Comparison of ENCODE assay signal across 12 mouse cellular contexts in the genomic region with DNA sequence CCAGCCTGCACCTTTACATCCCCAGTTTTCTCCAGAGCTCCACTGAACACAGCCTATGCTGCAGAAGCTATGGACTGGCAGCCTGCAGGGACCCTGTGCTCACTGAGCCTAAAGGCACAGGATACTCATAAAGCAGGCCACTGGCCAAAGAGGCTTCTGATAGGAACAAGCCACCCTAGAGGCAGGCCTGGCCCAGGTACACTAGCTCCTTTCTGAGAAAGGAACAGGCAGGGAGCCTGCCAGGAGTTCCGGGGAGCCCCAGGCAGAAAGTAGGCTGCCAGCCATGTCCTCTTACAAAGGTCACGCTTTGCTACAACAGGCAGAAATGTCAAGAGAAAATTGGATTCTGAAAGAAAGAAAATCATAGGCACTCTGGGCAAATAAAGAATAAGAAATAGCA.
DNase-seq lines count a peak whose midpoint lies in the region; ATAC-seq lines count a peak whose summit lies in the region.
"Had no signal": no experiment of that assay in that cellular context is flagged by ENCODE, and none has a peak within 500 bp of the region (broad histone marks: within the 10 kb centered on the region; RNA-seq: fewer than 3 reads in every experiment).

No protein-coding gene starts in this region.

- H3K4me3 ChIP-seq in forebrain, embryonic 15.5 days = no peak overlapping the region
- H3K4me3 ChIP-seq in forebrain, embryonic 12.5 days (replicated peaks) = no peak overlapping the region
- no peak overlapping the region for H3K4me3 ChIP-seq in midbrain, embryonic 12.5 days
- no peak overlapping the region for H3K4me3 ChIP-seq in midbrain, embryonic 10.5 days
- H3K4me3 ChIP-seq in midbrain, embryonic 15.5 days = no peak overlapping the region
- H3K4me3 ChIP-seq: embryonic facial prominence, embryonic 13.5 days; gastrocnemius, adult 2 months; lung, embryonic 15.5 days had no signal

- 65% methylated on average over 2 of the region's 2 CpGs for WGBS in forebrain, embryonic 15.5 days
- 81% methylated on average over 2 of the region's 2 CpGs for WGBS in forebrain, embryonic 12.5 days
- WGBS in midbrain, embryonic 12.5 days = 80% methylated on average over 2 of the region's 2 CpGs
- WGBS in midbrain, embryonic 10.5 days = 81% methylated on average over 2 of the region's 2 CpGs
- WGBS in midbrain, embryonic 15.5 days = 71% methylated on average over 2 of the region's 2 CpGs

- no peaks in the 10 kb centered on the region for H3K9me3 ChIP-seq in forebrain, embryonic 15.5 days
- H3K9me3 ChIP-seq in forebrain, embryonic 12.5 days = no peaks in the 10 kb centered on the region
- no peaks in the 10 kb centered on the region for H3K9me3 ChIP-seq in midbrain, embryonic 12.5 days
- no peaks in the 10 kb centered on the region for H3K9me3 ChIP-seq in midbrain, embryonic 10.5 days (replicated peaks)
- no peaks in the 10 kb centered on the region for H3K9me3 ChIP-seq in midbrain, embryonic 15.5 days
- H3K9me3 ChIP-seq: embryonic facial prominence, embryonic 13.5 days; lung, embryonic 15.5 days had no signal

- no peak overlapping the region for H3K4me2 ChIP-seq in forebrain, embryonic 15.5 days (replicated peaks)
- no peak overlapping the region for H3K4me2 ChIP-seq in forebrain, embryonic 12.5 days
- H3K4me2 ChIP-seq in midbrain, embryonic 12.5 days (replicated peaks) = no peak overlapping the region
- no peak overlapping the region for H3K4me2 ChIP-seq in midbrain, embryonic 15.5 days
- H3K4me2 ChIP-seq: embryonic facial prominence, embryonic 13.5 days; lung, embryonic 15.5 days had no signal

- ATAC-seq in forebrain, embryonic 15.5 days (replicated peaks) = no peak
- ATAC-seq in forebrain, embryonic 12.5 days (ENCODE audit: low FRiP score) = no peak
- no peak for ATAC-seq in midbrain, embryonic 12.5 days (ENCODE audit: low FRiP score, low read depth)
- ATAC-seq in midbrain, embryonic 15.5 days (replicated peaks) = no peak

- peak overlapping the region; percentile 40; the same call in 1 of the 2 replicates for H3K27ac ChIP-seq in forebrain, embryonic 15.5 days (replicated peaks)
- H3K27ac ChIP-seq in forebrain, embryonic 12.5 days = no peak overlapping the region
- H3K27ac ChIP-seq in midbrain, embryonic 12.5 days (replicated peaks) = 0 out of 2 replicates have a peak overlapping the region, but pooled peaks have one; percentile 15
- H3K27ac ChIP-seq in midbrain, embryonic 10.5 days (replicated peaks) = no peak overlapping the region
- H3K27ac ChIP-seq in midbrain, embryonic 15.5 days = peak overlapping the region; percentile 23
- H3K27ac ChIP-seq: embryonic facial prominence, embryonic 13.5 days; gastrocnemius, adult 2 months; lung, embryonic 15.5 days had no signal

- no peaks in the 10 kb centered on the region for H3K27me3 ChIP-seq in forebrain, embryonic 15.5 days
- H3K27me3 ChIP-seq in forebrain, embryonic 12.5 days = no peaks in the 10 kb centered on the region
- H3K27me3 ChIP-seq in midbrain, embryonic 12.5 days = no peaks in the 10 kb centered on the region
- H3K27me3 ChIP-seq in midbrain, embryonic 10.5 days (ENCODE audit: low read depth, poor library complexity, severe bottlenecking) = no peaks in the 10 kb centered on the region
- no peaks in the 10 kb centered on the region for H3K27me3 ChIP-seq in midbrain, embryonic 15.5 days (replicated peaks)
- H3K27me3 ChIP-seq: embryonic facial prominence, embryonic 13.5 days; lung, embryonic 15.5 days had no signal

- no peaks in the 10 kb centered on the region for H3K36me3 ChIP-seq in forebrain, embryonic 15.5 days
- no peaks in the 10 kb centered on the region for H3K36me3 ChIP-seq in forebrain, embryonic 12.5 days (replicated peaks)
- H3K36me3 ChIP-seq in midbrain, embryonic 12.5 days = no peaks in the 10 kb centered on the region
- H3K36me3 ChIP-seq in midbrain, embryonic 10.5 days = no peaks in the 10 kb centered on the region
- H3K36me3 ChIP-seq in midbrain, embryonic 15.5 days (replicated peaks) = no peaks in the 10 kb centered on the region
- H3K36me3 ChIP-seq: embryonic facial prominence, embryonic 13.5 days; lung, embryonic 15.5 days had no signal

- H3K9ac ChIP-seq in forebrain, embryonic 15.5 days (replicated peaks) = no peak overlapping the region
- H3K9ac ChIP-seq in forebrain, embryonic 12.5 days = no peak overlapping the region
- H3K9ac ChIP-seq in midbrain, embryonic 12.5 days (replicated peaks) = no peak overlapping the region
- H3K9ac ChIP-seq in midbrain, embryonic 15.5 days = no peak overlapping the region
- H3K9ac ChIP-seq: embryonic facial prominence, embryonic 13.5 days; lung, embryonic 15.5 days had no signal

- DNase-seq in midbrain, embryonic 10.5 days (ENCODE audit: low spot score) = no peak
- DNase-seq in cerebellum, postnatal 25 days = peak; percentile 73 to 81
- no peak for DNase-seq in yolk sac, embryonic 10.5 days (ENCODE audit: low spot score)
- DNase-seq in lung, postnatal 14 days = no peak
- DNase-seq: gastrocnemius, adult 2 months; right cerebral cortex, postnatal 25 days had no signal

- H3K4me1 ChIP-seq in forebrain, embryonic 15.5 days = peaks cover 18% of the 10 kb centered on the region
- no peaks in the 10 kb centered on the region for H3K4me1 ChIP-seq in forebrain, embryonic 12.5 days
- H3K4me1 ChIP-seq in midbrain, embryonic 12.5 days = no peaks in the 10 kb centered on the region
- H3K4me1 ChIP-seq in midbrain, embryonic 10.5 days = no peaks in the 10 kb centered on the region
- peaks cover 6% of the 10 kb centered on the region for H3K4me1 ChIP-seq in midbrain, embryonic 15.5 days
- H3K4me1 ChIP-seq: embryonic facial prominence, embryonic 13.5 days; lung, embryonic 15.5 days had no signal

Comparison
In these comparisons a context has a peak if more than half of its experiments do, and no peak if none do; other contexts are left out.
1. H3K27ac ChIP-seq: peak in forebrain, embryonic 15.5 days (single experiment), midbrain, embryonic 12.5 days (single experiment) and midbrain, embryonic 15.5 days (single experiment); none in forebrain, embryonic 12.5 days (single experiment) and midbrain, embryonic 10.5 days (single experiment).
2. DNase-seq: peak in cerebellum, postnatal 25 days (2 of 2); none in midbrain, embryonic 10.5 days (single experiment), yolk sac, embryonic 10.5 days (single experiment) and lung, postnatal 14 days (single experiment).